Comparison of ENCODE assay signal across 7 mouse cellular contexts in genomic region chr17:34643944-34644343, GRCm38 (mm10). TPM values are rescaled to one million over a fixed set of nuclear protein-coding genes. Genes with fewer than 3 reads are reported as not detected.
DNase-seq lines count a peak whose midpoint lies in the region; ATAC-seq lines count a peak whose summit lies in the region.

No protein-coding gene starts in this region.

- no peak for DNase-seq in hindbrain, embryonic 14.5 days (ENCODE audit: low spot score)
- DNase-seq in MN1 (ENCODE audit: low spot score), result peak; percentile 67
- DNase-seq in brain, adult 2 months (ENCODE audit: low read depth, low spot score), result peak; percentile 91
- no peak for DNase-seq in urinary bladder, postnatal 10 days (ENCODE audit: low spot score)
- no peak for DNase-seq in right cerebral cortex, postnatal 14 days

- H3K4me2 ChIP-seq in hindbrain, embryonic 14.5 days (replicated peaks), result peak overlapping the region; percentile 82; the same call in 1 of the 2 replicates
- H3K4me2 ChIP-seq in hindbrain, embryonic 16.5 days (ENCODE audit: low read length), result no peak overlapping the region
- H3K4me2 ChIP-seq in hindbrain, embryonic 15.5 days, result no peak overlapping the region

- 85% methylated on average over 10 of the region's 10 CpGs for WGBS in hindbrain, embryonic 14.5 days
- WGBS in hindbrain, embryonic 16.5 days, result 84% methylated on average over 10 of the region's 10 CpGs
- WGBS in hindbrain, embryonic 15.5 days, result 86% methylated on average over 10 of the region's 10 CpGs

- no peak overlapping the region for H3K9ac ChIP-seq in hindbrain, embryonic 14.5 days
- no peak overlapping the region for H3K9ac ChIP-seq in hindbrain, embryonic 16.5 days (ENCODE audit: low read depth, low read length)
- H3K9ac ChIP-seq in hindbrain, embryonic 15.5 days, result no peak overlapping the region

- no peaks in the 10 kb centered on the region for H3K27me3 ChIP-seq in hindbrain, embryonic 14.5 days (ENCODE audit: control insufficient read depth, insufficient read depth, low read length)
- H3K27me3 ChIP-seq in hindbrain, embryonic 16.5 days (replicated peaks; ENCODE audit: control insufficient read depth, insufficient read depth, low read length), result no peaks in the 10 kb centered on the region
- no peaks in the 10 kb centered on the region for H3K27me3 ChIP-seq in hindbrain, embryonic 15.5 days

- peak overlapping the region; percentile 72; the same call in 1 of the 2 replicates for H3K27ac ChIP-seq in hindbrain, embryonic 14.5 days
- no peak overlapping the region for H3K27ac ChIP-seq in hindbrain, embryonic 16.5 days (ENCODE audit: low read depth, low read length)
- H3K27ac ChIP-seq in hindbrain, embryonic 15.5 days (replicated peaks), result peak overlapping the region; percentile 61; the same call in 1 of the 2 replicates

- no peak overlapping the region for H3K4me3 ChIP-seq in hindbrain, embryonic 14.5 days (replicated peaks; ENCODE audit: low read length)
- no peak overlapping the region for H3K4me3 ChIP-seq in hindbrain, embryonic 16.5 days (ENCODE audit: low read length)
- H3K4me3 ChIP-seq in hindbrain, embryonic 15.5 days, result no peak overlapping the region

- peaks cover 6% of the 10 kb centered on the region for H3K36me3 ChIP-seq in hindbrain, embryonic 14.5 days (replicated peaks; ENCODE audit: control insufficient read depth, insufficient read depth)
- no peaks in the 10 kb centered on the region for H3K36me3 ChIP-seq in hindbrain, embryonic 16.5 days (ENCODE audit: control insufficient read depth, insufficient read depth, low read length)
- H3K36me3 ChIP-seq in hindbrain, embryonic 15.5 days, result peaks cover 2% of the 10 kb centered on the region

- ATAC-seq in hindbrain, embryonic 14.5 days (ENCODE audit: low FRiP score), result no peak
- ATAC-seq in hindbrain, embryonic 16.5 days, result no peak
- no peak for ATAC-seq in hindbrain, embryonic 15.5 days (ENCODE audit: low FRiP score, low read depth)

- H3K4me1 ChIP-seq in hindbrain, embryonic 14.5 days (replicated peaks; ENCODE audit: control insufficient read depth, insufficient read depth, low read length), result peaks cover 26% of the 10 kb centered on the region
- peaks cover 30% of the 10 kb centered on the region for H3K4me1 ChIP-seq in hindbrain, embryonic 16.5 days (ENCODE audit: control insufficient read depth, insufficient read depth, low read depth, low read length)
- H3K4me1 ChIP-seq in hindbrain, embryonic 15.5 days (replicated peaks), result peaks cover 40% of the 10 kb centered on the region

- no peaks in the 10 kb centered on the region for H3K9me3 ChIP-seq in hindbrain, embryonic 14.5 days (ENCODE audit: control insufficient read depth, low read length)
- H3K9me3 ChIP-seq in hindbrain, embryonic 16.5 days (ENCODE audit: control insufficient read depth, low read length), result no peaks in the 10 kb centered on the region
- H3K9me3 ChIP-seq in hindbrain, embryonic 15.5 days, result no peaks in the 10 kb centered on the region

RNA-seq across cellular contexts. Expression of gene Fkbpl, which starts 0.6 kb away (rescaled TPM):
- polyA plus RNA-seq in hindbrain, embryonic 14.5 days (2014; fragmentation: Nextera tagmentation; extraction: Ambion mirVana), result 11.7 and 12.9 TPM in 2 replicates
- polyA plus RNA-seq in hindbrain, embryonic 16.5 days (2015; fragmentation: Nextera tagmentation; extraction: Ambion mirVana), result 13.5 and 17.0 TPM in 2 replicates
- 16.1 and 16.4 TPM in 2 replicates for polyA plus RNA-seq in hindbrain, embryonic 15.5 days (2015; fragmentation: Nextera tagmentation; extraction: Ambion mirVana)

RNA-seq across cellular contexts. Expression of gene Atf6b, which starts 3.0 kb away (rescaled TPM):
- 84.7 and 87.6 TPM in 2 replicates for polyA plus RNA-seq in hindbrain, embryonic 14.5 days (2014; fragmentation: Nextera tagmentation; extraction: Ambion mirVana)
- 110 and 121 TPM in 2 replicates for polyA plus RNA-seq in hindbrain, embryonic 16.5 days (2015; fragmentation: Nextera tagmentation; extraction: Ambion mirVana)
- 108 and 120 TPM in 2 replicates for polyA plus RNA-seq in hindbrain, embryonic 15.5 days (2015; fragmentation: Nextera tagmentation; extraction: Ambion mirVana)

RNA-seq across cellular contexts. Expression of gene Prrt1, which starts 14.6 kb away (rescaled TPM):
- polyA plus RNA-seq in hindbrain, embryonic 14.5 days (2014; fragmentation: Nextera tagmentation; extraction: Ambion mirVana), result 7.3 and 8.6 TPM in 2 replicates
- 6.8 and 8.1 TPM in 2 replicates for polyA plus RNA-seq in hindbrain, embryonic 16.5 days (2015; fragmentation: Nextera tagmentation; extraction: Ambion mirVana)
- 6.8 and 9.8 TPM in 2 replicates for polyA plus RNA-seq in hindbrain, embryonic 15.5 days (2015; fragmentation: Nextera tagmentation; extraction: Ambion mirVana)

RNA-seq across cellular contexts. Expression of gene Ppt2, which starts 15.6 kb away (rescaled TPM):
- 22.2 and 25.4 TPM in 2 replicates for polyA plus RNA-seq in hindbrain, embryonic 14.5 days (2014; fragmentation: Nextera tagmentation; extraction: Ambion mirVana)
- 19.9 and 23.5 TPM in 2 replicates for polyA plus RNA-seq in hindbrain, embryonic 16.5 days (2015; fragmentation: Nextera tagmentation; extraction: Ambion mirVana)
- 19.1 and 20.4 TPM in 2 replicates for polyA plus RNA-seq in hindbrain, embryonic 15.5 days (2015; fragmentation: Nextera tagmentation; extraction: Ambion mirVana)

RNA-seq across cellular contexts. Expression of gene Tnxb, which starts 26.4 kb away (rescaled TPM):
- 0.24 and 0.43 TPM in 2 replicates for polyA plus RNA-seq in hindbrain, embryonic 14.5 days (2014; fragmentation: Nextera tagmentation; extraction: Ambion mirVana)
- 0.30 and 0.34 TPM in 2 replicates for polyA plus RNA-seq in hindbrain, embryonic 16.5 days (2015; fragmentation: Nextera tagmentation; extraction: Ambion mirVana)
- 0.27 and 0.31 TPM in 2 replicates for polyA plus RNA-seq in hindbrain, embryonic 15.5 days (2015; fragmentation: Nextera tagmentation; extraction: Ambion mirVana)

Comparison
In these comparisons a context has a peak if more than half of its experiments do, and no peak if none do; other contexts are left out.
1. DNase-seq: peak in MN1 (single experiment) and brain, adult 2 months (single experiment); none in hindbrain, embryonic 14.5 days (single experiment), urinary bladder, postnatal 10 days (single experiment) and right cerebral cortex, postnatal 14 days (single experiment).